Mouse (Mus musculus) liver, adult 2 months (tissue): Measurements from ENCODE around the gene Tgm1. TPM values are rescaled to one million over a fixed set of nuclear protein-coding genes. Genes with fewer than 3 reads are reported as not detected.

Experiments used
- DNase-seq: peaks from one replicate; pipeline ENCODE4 v3.0.0-alpha.2; 2011; ENCODE audit warnings: low read depth, low spot score; ENCODE audit errors: extremely low read depth
- H3K27ac ChIP-seq: fragments of 200-500 bp; replicated peaks from 2 replicates; pipeline ENCODE4 v1.5.1; 2012; ENCODE audit warnings: low read depth, mild to moderate bottlenecking, control low read depth, inconsistent platforms, low read length; ENCODE audit not compliant: insufficient read depth
- H3K27me3 ChIP-seq: fragments of 200-500 bp; 2 replicates; pipeline ENCODE4 v1.6.1; 2012; ENCODE audit warnings: mild to moderate bottlenecking, moderate library complexity, low read length, inconsistent platforms; ENCODE audit not compliant: control insufficient read depth, insufficient read depth
- H3K36me3 ChIP-seq: fragments of 200-500 bp; 2 replicates; pipeline ENCODE4 v1.6.1; 2012; ENCODE audit warnings: low read length, inconsistent platforms; ENCODE audit not compliant: control insufficient read depth, insufficient read depth
- H3K4me1 ChIP-seq: fragments of 200-500 bp; 2 replicates; pipeline ENCODE4 v1.6.1; 2011; ENCODE audit warnings: low read length; ENCODE audit not compliant: control insufficient read depth, insufficient read depth
- H3K4me3 ChIP-seq: fragments of 200-500 bp; 2 replicates; pipeline ENCODE4 v1.5.1; 2011; ENCODE audit warnings: low read depth, mild to moderate bottlenecking, control low read depth, low read length, moderate library complexity; ENCODE audit not compliant: insufficient read depth
- H3K79me2 ChIP-seq: fragments of 200-500 bp; 2 replicates; pipeline ENCODE4 v1.6.1; 2012; ENCODE audit warnings: inconsistent platforms, mild to moderate bottlenecking, low read length, moderate library complexity; ENCODE audit not compliant: control insufficient read depth, insufficient read depth
- H3K9ac ChIP-seq: fragments of 200-500 bp; 2 replicates; pipeline ENCODE4 v1.6.1; 2012; ENCODE audit warnings: low read depth, mild to moderate bottlenecking, control low read depth, inconsistent platforms, low read length
- CTCF ChIP-seq: fragments of 200-500 bp; IDR thresholded peaks from 2 replicates; pipeline ENCODE4 v1.5.1; 2011; ENCODE audit warnings: low read depth, low read length, control low read depth
- POLR2A ChIP-seq: fragments of 200-500 bp; IDR thresholded peaks from 2 replicates; pipeline ENCODE4 v1.6.1; 2011; ENCODE audit warnings: low read length, control low read depth; ENCODE audit not compliant: insufficient read depth; ENCODE audit errors: extremely low read depth
- WGBS: fragments of 180-500 bp; shearing (Covaris S2); methylation state at CpG from one replicate; pipeline ENCODE4 v1.1.7; 2018; 5-methylcytosine and 5-hydroxymethylcytosine counted together
- polyA plus RNA-seq: library from polyadenylated mRNA; depleted of rRNA; stranded (reverse); fragments of >200 nt; gene quantifications from 2 replicates; pipeline ENCODE4 v1.2.3, GENCODE M21; 2012
- total RNA-seq: library from RNA; depleted of rRNA; stranded (reverse); fragments of >200 nt; gene quantifications from 2 replicates; pipeline ENCODE4 v1.2.3, GENCODE M21; 2014

Tgm1 gene
- total and polyA plus RNA-seq, 2 experiments, result 7.9 to 22.8 TPM

GRCm38 (mm10) chr14:55722438-55722945 is 8.8 kb upstream of the Tgm1 start:
- H3K4me1 ChIP-seq, result peaks cover 30% of the 10 kb centered on the region
- peak overlapping the region; percentile 72 for H3K27ac ChIP-seq
- 0 out of 2 replicates have a peak overlapping the region, but pooled peaks have one; percentile 94 for H3K4me3 ChIP-seq
- peak overlapping the region; percentile 57 for H3K9ac ChIP-seq
- DNase-seq, result peak; percentile 67
- 25% methylated on average over 8 of the region's 8 CpGs for WGBS
- no peaks in the 10 kb centered on the region for H3K79me2 ChIP-seq
- no peaks in the 10 kb centered on the region for H3K27me3 ChIP-seq
- H3K36me3 ChIP-seq, result peaks cover 3% of the 10 kb centered on the region; the same call in 1 of the 2 replicates
- no peak for TF ChIP-seq POLR2A
- no peak for TF ChIP-seq CTCF

- TF ChIP-seq POLR2A (0 out of 2 replicates have a peak, but pooled peaks have one; percentile 45), CTCF (peak; percentile 95)
- WGBS, result under 1% methylated on average over 50 of the region's 50 CpGs
- Histone ChIP-seq H3K9ac (peak within 1 kb of the TSS; percentile 97), H3K36me3 (peaks cover 3% of the 10 kb centered on the region; the same call in 1 of the 2 replicates), H3K4me3 (peak within 1 kb of the TSS; percentile 94), H3K79me2 (no peaks in the 10 kb centered on the region), H3K27ac (peak within 1 kb of the TSS; percentile 96), H3K27me3 (no peaks in the 10 kb centered on the region), H3K4me1 (peaks cover 26% of the 10 kb centered on the region)
- peak; percentile 90 for DNase-seq
These were observed 8.1 kb upstream of the Tgm1 start, which contains the start of gene Rabggta for GRCm38 (mm10) chr14:55721700-55722437. TSS of gene Rabggta (minus strand) at chr14:55722263.

- Histone ChIP-seq H3K4me1 (peaks cover 21% of the 10 kb centered on the region), H3K79me2 (no peaks in the 10 kb centered on the region), H3K36me3 (peaks cover 3% of the 10 kb centered on the region; the same call in 1 of the 2 replicates), H3K27me3 (no peaks in the 10 kb centered on the region), H3K27ac (peak overlapping the region; percentile 96), H3K9ac (peak overlapping the region; percentile 50), H3K4me3 (peak overlapping the region; percentile 7; the same call in 1 of the 2 replicates)
- peak; percentile 88 for DNase-seq
- WGBS, result 20% methylated on average over 6 of the region's 6 CpGs
- TF ChIP-seq POLR2A (no peak), CTCF (no peak)
These were observed 7.3 kb upstream of the Tgm1 start for GRCm38 (mm10) chr14:55721076-55721475.

GRCm38 (mm10) chr14:55720666-55721065 is 6.9 kb upstream of the Tgm1 start:
- no peak for TF ChIP-seq CTCF
- TF ChIP-seq POLR2A, result no peak
- DNase-seq, result peak; percentile 53
- H3K27me3 ChIP-seq, result no peaks in the 10 kb centered on the region
- 58% methylated on average over 12 of the region's 12 CpGs for WGBS
- peaks cover 19% of the 10 kb centered on the region for H3K4me1 ChIP-seq
- peak overlapping the region; percentile 20; the same call in 1 of the 2 replicates for H3K4me3 ChIP-seq
- H3K36me3 ChIP-seq, result peaks cover 3% of the 10 kb centered on the region; the same call in 1 of the 2 replicates
- H3K9ac ChIP-seq, result peak overlapping the region; percentile 50
- peak overlapping the region; percentile 96 for H3K27ac ChIP-seq
- no peaks in the 10 kb centered on the region for H3K79me2 ChIP-seq

- peaks cover 3% of the 10 kb centered on the region; the same call in 1 of the 2 replicates for H3K36me3 ChIP-seq
- H3K4me1 ChIP-seq, result peaks cover 13% of the 10 kb centered on the region; the same call in 1 of the 2 replicates
- H3K27ac ChIP-seq, result no peak overlapping the region
- no peaks in the 10 kb centered on the region for H3K79me2 ChIP-seq
- TF ChIP-seq CTCF, result no peak
- TF ChIP-seq POLR2A, result no peak
- H3K9ac ChIP-seq, result no peak overlapping the region
- no peak overlapping the region for H3K4me3 ChIP-seq
- DNase-seq, result no peak
- 84% methylated on average over 6 of the region's 6 CpGs for WGBS
- no peaks in the 10 kb centered on the region for H3K27me3 ChIP-seq
These were observed 6.0 kb upstream of the Tgm1 start for GRCm38 (mm10) chr14:55719737-55720136.

GRCm38 (mm10) chr14:55716884-55717283 is 3.2 kb upstream of the Tgm1 start:
- TF ChIP-seq POLR2A (no peak), CTCF (no peak)
- H3K79me2 ChIP-seq, result peaks cover 4% of the 10 kb centered on the region; the same call in 1 of the 2 replicates
- H3K27ac ChIP-seq, result no peak overlapping the region
- no peaks in the 10 kb centered on the region for H3K27me3 ChIP-seq
- DNase-seq, result no peak
- WGBS, result 91% methylated on average over 8 of the region's 8 CpGs
- no peak overlapping the region for H3K4me3 ChIP-seq
- no peak overlapping the region for H3K9ac ChIP-seq
- peaks cover 24% of the 10 kb centered on the region for H3K4me1 ChIP-seq
- H3K36me3 ChIP-seq, result peaks cover 3% of the 10 kb centered on the region; the same call in 1 of the 2 replicates
